Mouse (Mus musculus) limb, embryonic 14.5 days (tissue): ENCODE measurements around the gene Fkbp9. TPM values are rescaled to one million over a fixed set of nuclear protein-coding genes. Genes with fewer than 3 reads are reported as not detected.
A peak's percentile ranks its signal among the peaks of the same experiment; 100 is the strongest.

Source experiments
- ATAC-seq: fragments of 200-750 bp; cut with Nextera tagmentation; 2 replicates; pipeline ENCODE4 v1.8.0; 2017; ENCODE audit warnings: low read depth, moderate number of reproducible peaks, moderate TSS enrichment; ENCODE audit not compliant: low FRiP score
- DNase-seq: peaks from one replicate; pipeline ENCODE4 v3.0.0-alpha.2; 2015; ENCODE audit warnings: low spot score
- H3K27ac ChIP-seq: fragments of 300-500 bp; sonication (generic); replicated peaks from 2 replicates; pipeline ENCODE4 v1.5.1; 2014; ENCODE audit warnings: low read depth, mild to moderate bottlenecking, low read length, moderate library complexity, mixed read lengths
- H3K27me3 ChIP-seq: fragments of 300-500 bp; sonication (generic); 2 replicates; pipeline ENCODE4 v1.6.1; 2014; ENCODE audit warnings: low read length, mixed read lengths; ENCODE audit not compliant: control insufficient read depth, insufficient read depth
- H3K36me3 ChIP-seq: fragments of 300-500 bp; sonication (generic); 2 replicates; pipeline ENCODE4 v1.6.1; 2014; ENCODE audit warnings: mild to moderate bottlenecking, low read length, moderate library complexity, mixed read lengths; ENCODE audit not compliant: control insufficient read depth, insufficient read depth
- H3K4me1 ChIP-seq: fragments of 300-500 bp; sonication (generic); 2 replicates; pipeline ENCODE4 v1.6.1; 2014; ENCODE audit warnings: antibody characterized with exemption, low read length, mixed read lengths; ENCODE audit not compliant: control insufficient read depth, insufficient read depth
- H3K4me2 ChIP-seq: fragments of 300-500 bp; sonication (generic); replicated peaks from 2 replicates; pipeline ENCODE4 v1.6.1; 2014; ENCODE audit warnings: low read depth, mild to moderate bottlenecking, low read length, moderate library complexity; ENCODE audit not compliant: severe bottlenecking
- H3K4me3 ChIP-seq: fragments of 300-500 bp; sonication (generic); replicated peaks from 2 replicates; pipeline ENCODE4 v1.5.1; 2014; ENCODE audit warnings: low read length
- H3K9ac ChIP-seq: fragments of 300-500 bp; sonication (generic); 2 replicates; pipeline ENCODE4 v1.6.1; 2014; ENCODE audit warnings: mild to moderate bottlenecking, low read depth, low read length, moderate library complexity; ENCODE audit not compliant: severe bottlenecking
- H3K9me3 ChIP-seq: fragments of 300-500 bp; sonication (generic); 2 replicates; pipeline ENCODE4 v1.6.1; 2016; ENCODE audit warnings: low read length; ENCODE audit not compliant: control insufficient read depth
- POLR2A ChIP-seq: fragments of 200-500 bp; IDR thresholded peaks from 2 replicates; pipeline ENCODE4 v1.8.0; 2012; ENCODE audit warnings: inconsistent platforms, mild to moderate bottlenecking, moderate library complexity, borderline replicate concordance; ENCODE audit not compliant: insufficient read depth, insufficient read length; ENCODE audit errors: extremely low read depth
- WGBS: fragments of 180-500 bp; shearing (Covaris S2); extraction: QIAGEN DNeasy Blood & Tissue Kit; methylation state at CpG from one replicate; pipeline ENCODE4 v1.1.7; 2014; 5-methylcytosine and 5-hydroxymethylcytosine counted together
- polyA plus RNA-seq, 2 experiments: library from polyadenylated mRNA; depleted of rRNA in 1 of 2; stranded (reverse) in 1 of 2; unstranded in 1 of 2; fragments of >200 nt; fragmentation: Nextera tagmentation in 1 of 2; extraction: Ambion mirVana in 1 of 2; gene quantifications; 2 replicates each; pipeline versions ENCODE4 v1.2.1 to v1.2.3; 2012 to 2014

Fkbp9 gene
- polyA plus RNA-seq, 2 experiments: 219 to 239 TPM

DNA sequence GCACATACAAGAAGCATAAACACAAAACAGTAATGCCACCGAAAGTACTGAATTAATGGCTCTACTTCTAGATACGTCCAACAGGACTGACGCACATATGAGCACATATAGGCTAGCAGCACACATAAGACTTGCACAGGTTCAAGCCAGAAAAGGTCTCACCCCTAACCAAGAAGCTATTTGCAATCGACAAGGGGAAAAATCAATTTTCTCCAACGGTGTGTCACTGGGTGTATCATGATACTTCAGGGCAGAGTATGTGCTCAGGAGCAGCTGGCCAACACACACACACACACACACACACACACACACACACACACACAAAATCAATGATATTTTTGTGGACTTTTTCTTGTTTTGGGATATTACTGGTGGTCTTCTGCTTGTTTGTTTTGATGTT, 73.6 kb downstream of the Fkbp9 start:
- ATAC-seq: no peak

DNA sequence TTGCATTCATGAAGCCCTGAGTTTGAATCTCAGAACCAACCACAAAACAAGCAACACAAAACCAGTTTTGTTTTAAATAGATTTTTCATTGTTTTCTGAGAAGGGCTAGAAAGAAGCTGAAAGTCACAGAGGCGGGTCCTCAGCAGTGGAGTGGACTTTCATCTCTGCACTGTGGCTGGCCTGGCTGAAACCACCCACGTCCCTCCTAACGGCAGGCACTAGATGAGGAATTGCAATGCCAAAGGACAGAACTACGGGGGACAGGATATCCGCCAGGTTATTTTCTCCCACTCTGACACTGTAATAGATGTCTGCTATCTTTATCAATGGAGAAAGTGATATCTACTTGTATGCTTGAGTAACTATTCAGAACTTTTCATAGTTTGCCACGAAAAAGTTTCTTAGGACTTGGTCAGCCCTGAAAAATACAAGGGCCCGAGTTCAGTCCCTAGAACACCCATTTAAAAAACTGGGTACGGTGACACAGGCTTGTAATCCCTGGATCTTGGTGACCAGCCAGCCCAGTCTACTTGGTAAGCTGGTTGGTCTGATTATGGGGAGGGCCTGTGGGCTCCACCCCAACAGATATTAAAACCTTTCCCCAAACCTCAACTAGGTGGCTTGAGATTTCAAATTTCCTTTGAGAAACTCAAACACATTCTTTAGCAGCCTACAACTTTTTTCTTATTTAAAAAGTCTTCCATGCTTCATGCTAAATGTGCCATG, 74.4 kb downstream of the Fkbp9 start:
- no peak for TF ChIP-seq POLR2A
- DNase-seq (no peak), ATAC-seq (no peak)
- Histone ChIP-seq H3K27me3 (no peaks in the 10 kb centered on the region), H3K4me2 (no peak overlapping the region), H3K9me3 (no peaks in the 10 kb centered on the region), H3K27ac (no peak overlapping the region), H3K4me3 (no peak overlapping the region), H3K36me3 (no peaks in the 10 kb centered on the region), H3K9ac (no peak overlapping the region), H3K4me1 (peaks cover 9% of the 10 kb centered on the region)
- WGBS: 86% methylated on average over 8 of the region's 8 CpGs

More for the DNA sequence above, 73.6 kb downstream of the Fkbp9 start:
- Histone ChIP-seq H3K4me1 (peaks cover 9% of the 10 kb centered on the region), H3K4me3 (no peak overlapping the region), H3K27ac (no peak overlapping the region), H3K4me2 (no peak overlapping the region), H3K27me3 (no peaks in the 10 kb centered on the region), H3K9me3 (no peaks in the 10 kb centered on the region), H3K9ac (no peak overlapping the region), H3K36me3 (no peaks in the 10 kb centered on the region)
- 84% methylated on average over 5 of the region's 5 CpGs for WGBS
- DNase-seq: no peak
- TF ChIP-seq POLR2A: no peak

DNA sequence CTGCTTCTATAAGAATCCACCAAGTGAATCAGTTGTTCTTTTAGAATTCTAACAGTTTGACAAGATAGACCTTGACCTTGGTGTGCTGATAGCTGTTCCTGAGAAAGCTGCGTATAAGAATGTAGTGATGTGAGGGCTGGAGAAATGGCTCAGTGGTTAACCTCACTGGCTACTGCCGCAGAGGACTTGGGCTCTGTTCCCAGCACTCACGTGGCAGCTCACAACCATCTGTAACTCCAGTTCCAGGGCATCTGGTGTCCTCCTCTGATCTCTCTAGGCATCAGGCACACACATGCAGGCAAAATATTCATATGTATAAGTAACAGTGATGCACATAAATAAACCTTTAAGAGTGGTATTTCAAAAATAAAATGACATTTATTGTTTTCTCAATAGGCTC, 76.1 kb downstream of the Fkbp9 start:
- Histone ChIP-seq H3K9me3 (no peaks in the 10 kb centered on the region), H3K27ac (no peak overlapping the region), H3K9ac (no peak overlapping the region), H3K36me3 (no peaks in the 10 kb centered on the region), H3K4me1 (peaks cover 6% of the 10 kb centered on the region), H3K4me3 (no peak overlapping the region), H3K4me2 (no peak overlapping the region), H3K27me3 (no peaks in the 10 kb centered on the region)
- TF ChIP-seq POLR2A: no peak
- ATAC-seq (no peak), DNase-seq (no peak)
- 99% methylated on average over 3 of the region's 3 CpGs for WGBS

DNA sequence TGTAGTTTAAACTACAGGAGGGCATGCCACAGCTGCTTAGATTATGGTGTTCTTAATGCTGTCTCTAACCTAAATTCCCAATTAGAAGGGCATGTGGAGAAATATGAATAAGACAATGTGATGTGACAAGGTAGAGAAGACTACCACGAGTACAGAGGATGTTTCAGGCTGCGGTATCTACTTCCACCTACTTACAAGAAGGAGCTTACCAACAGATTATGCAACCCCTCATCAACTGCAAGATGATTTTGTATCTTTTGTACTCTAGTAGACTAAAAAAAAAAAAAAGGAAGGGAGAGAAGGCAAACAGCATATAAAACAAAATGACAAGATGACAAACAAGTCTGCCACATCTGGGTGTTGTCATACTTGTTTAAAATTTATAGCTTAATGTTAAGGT, 76.5 kb downstream of the Fkbp9 start:
- Histone ChIP-seq H3K4me1 (peaks cover 6% of the 10 kb centered on the region), H3K4me2 (no peak overlapping the region), H3K9ac (no peak overlapping the region), H3K36me3 (no peaks in the 10 kb centered on the region), H3K9me3 (no peaks in the 10 kb centered on the region), H3K27me3 (no peaks in the 10 kb centered on the region), H3K27ac (no peak overlapping the region), H3K4me3 (no peak overlapping the region)
- DNase-seq (no peak), ATAC-seq (no peak)
- no peak for TF ChIP-seq POLR2A
- WGBS: 86% methylated on average over 2 of the region's 2 CpGs

DNA sequence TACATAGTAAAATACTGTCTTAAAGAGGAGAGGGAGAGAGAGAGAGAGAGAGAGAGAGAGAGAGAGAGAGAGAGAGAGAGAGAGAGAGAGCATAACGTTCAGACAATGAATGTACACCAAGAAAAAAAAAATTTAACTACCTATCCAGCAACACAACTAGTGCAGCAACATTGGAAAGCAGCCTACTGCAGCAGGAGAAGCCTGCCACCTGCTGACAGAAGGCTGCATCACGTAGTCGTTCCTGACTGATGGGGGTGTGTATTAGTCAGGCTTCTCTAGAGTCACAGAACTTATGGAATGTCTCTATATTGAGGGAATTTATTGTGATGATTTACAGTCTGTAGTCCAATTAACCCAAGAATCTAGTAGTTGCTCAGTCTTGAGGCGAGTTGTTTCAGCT, 77.1 kb downstream of the Fkbp9 start:
- H3K4me3 ChIP-seq: no peak overlapping the region
- H3K4me1 ChIP-seq: peaks cover 2% of the 10 kb centered on the region
- H3K27ac ChIP-seq: no peak overlapping the region
- ATAC-seq: peak; percentile 55; the same call in 1 of the 2 replicates
- no peaks in the 10 kb centered on the region for H3K27me3 ChIP-seq
- WGBS: 10% methylated on average over 4 of the region's 4 CpGs
- DNase-seq: peak; percentile 61
- no peak overlapping the region for H3K4me2 ChIP-seq
- H3K9me3 ChIP-seq: no peaks in the 10 kb centered on the region
- TF ChIP-seq POLR2A: no peak
- no peaks in the 10 kb centered on the region for H3K36me3 ChIP-seq
- no peak overlapping the region for H3K9ac ChIP-seq
